Mouse (Mus musculus) liver, adult 2 months (tissue): ENCODE measurements around the gene Pgm2l1. TPM values are rescaled to one million over a fixed set of nuclear protein-coding genes. Genes with fewer than 3 reads are reported as not detected.

Experiments
- DNase-seq: peaks from one replicate; pipeline ENCODE4 v3.0.0-alpha.2; 2011; ENCODE audit warnings: low read depth, low spot score; ENCODE audit errors: extremely low read depth
- H3K27ac ChIP-seq: fragments of 200-500 bp; replicated peaks from 2 replicates; pipeline ENCODE4 v1.5.1; 2012; ENCODE audit warnings: low read depth, mild to moderate bottlenecking, control low read depth, inconsistent platforms, low read length; ENCODE audit not compliant: insufficient read depth
- H3K27me3 ChIP-seq: fragments of 200-500 bp; 2 replicates; pipeline ENCODE4 v1.6.1; 2012; ENCODE audit warnings: mild to moderate bottlenecking, moderate library complexity, low read length, inconsistent platforms; ENCODE audit not compliant: control insufficient read depth, insufficient read depth
- H3K36me3 ChIP-seq: fragments of 200-500 bp; 2 replicates; pipeline ENCODE4 v1.6.1; 2012; ENCODE audit warnings: low read length, inconsistent platforms; ENCODE audit not compliant: control insufficient read depth, insufficient read depth
- H3K4me1 ChIP-seq: fragments of 200-500 bp; 2 replicates; pipeline ENCODE4 v1.6.1; 2011; ENCODE audit warnings: low read length; ENCODE audit not compliant: control insufficient read depth, insufficient read depth
- H3K4me3 ChIP-seq: fragments of 200-500 bp; 2 replicates; pipeline ENCODE4 v1.5.1; 2011; ENCODE audit warnings: low read depth, mild to moderate bottlenecking, control low read depth, low read length, moderate library complexity; ENCODE audit not compliant: insufficient read depth
- H3K79me2 ChIP-seq: fragments of 200-500 bp; 2 replicates; pipeline ENCODE4 v1.6.1; 2012; ENCODE audit warnings: inconsistent platforms, mild to moderate bottlenecking, low read length, moderate library complexity; ENCODE audit not compliant: control insufficient read depth, insufficient read depth
- H3K9ac ChIP-seq: fragments of 200-500 bp; 2 replicates; pipeline ENCODE4 v1.6.1; 2012; ENCODE audit warnings: low read depth, mild to moderate bottlenecking, control low read depth, inconsistent platforms, low read length
- CTCF ChIP-seq: fragments of 200-500 bp; IDR thresholded peaks from 2 replicates; pipeline ENCODE4 v1.5.1; 2011; ENCODE audit warnings: low read depth, low read length, control low read depth
- POLR2A ChIP-seq: fragments of 200-500 bp; IDR thresholded peaks from 2 replicates; pipeline ENCODE4 v1.6.1; 2011; ENCODE audit warnings: low read length, control low read depth; ENCODE audit not compliant: insufficient read depth; ENCODE audit errors: extremely low read depth
- WGBS: fragments of 180-500 bp; shearing (Covaris S2); methylation state at CpG from one replicate; pipeline ENCODE4 v1.1.7; 2018; 5-methylcytosine and 5-hydroxymethylcytosine counted together
- polyA plus RNA-seq: library from polyadenylated mRNA; depleted of rRNA; stranded (reverse); fragments of >200 nt; gene quantifications from 2 replicates; pipeline ENCODE4 v1.2.3, GENCODE M21; 2012
- total RNA-seq: library from RNA; depleted of rRNA; stranded (reverse); fragments of >200 nt; gene quantifications from 2 replicates; pipeline ENCODE4 v1.2.3, GENCODE M21; 2014

The Pgm2l1 gene
- total and polyA plus RNA-seq, 2 experiments = 0.59 to 3.6 TPM

- Histone ChIP-seq H3K27me3 (0 out of 2 replicates have a peak, but pooled peaks cover 3% of the 10 kb centered on the region), H3K36me3 (no peaks in the 10 kb centered on the region), H3K27ac (no peak overlapping the region), H3K79me2 (no peaks in the 10 kb centered on the region), H3K9ac (no peak overlapping the region), H3K4me1 (no peaks in the 10 kb centered on the region), H3K4me3 (no peak overlapping the region)
- TF ChIP-seq CTCF = no peak
- TF ChIP-seq POLR2A = no peak
- 52% methylated on average over 6 of the region's 6 CpGs for WGBS
- DNase-seq = no peak
Measured at GRCm38 (mm10) chr7:100215116-100215732, 12.0 kb upstream of the Pgm2l1 start.

- 68% methylated on average over 10 of the region's 10 CpGs for WGBS
Measured at GRCm38 (mm10) chr7:100215976-100216375, 11.2 kb upstream of the Pgm2l1 start.

GRCm38 (mm10) chr7:100216601-100217565 lies 10.3 kb upstream of the Pgm2l1 start:
- DNase-seq = no peak
- no peak for TF ChIP-seq CTCF
- no peak for TF ChIP-seq POLR2A
- no peak overlapping the region for H3K27ac ChIP-seq
- H3K4me3 ChIP-seq = no peak overlapping the region
- 81% methylated on average over 9 of the region's 9 CpGs for WGBS
- no peaks in the 10 kb centered on the region for H3K4me1 ChIP-seq
- H3K79me2 ChIP-seq = no peaks in the 10 kb centered on the region
- H3K27me3 ChIP-seq = no peaks in the 10 kb centered on the region
- H3K36me3 ChIP-seq = no peaks in the 10 kb centered on the region
- no peak overlapping the region for H3K9ac ChIP-seq

More at GRCm38 (mm10) chr7:100215976-100216375, 11.2 kb upstream of the Pgm2l1 start:
- H3K36me3 ChIP-seq = no peaks in the 10 kb centered on the region
- H3K27me3 ChIP-seq = 0 out of 2 replicates have a peak, but pooled peaks cover 3% of the 10 kb centered on the region
- no peaks in the 10 kb centered on the region for H3K4me1 ChIP-seq
- no peak overlapping the region for H3K4me3 ChIP-seq
- H3K9ac ChIP-seq = no peak overlapping the region
- peak; percentile 8 for DNase-seq
- H3K27ac ChIP-seq = no peak overlapping the region
- TF ChIP-seq CTCF (no peak), POLR2A (no peak)
- H3K79me2 ChIP-seq = no peaks in the 10 kb centered on the region

- Histone ChIP-seq H3K79me2 (no peaks in the 10 kb centered on the region), H3K4me3 (peak overlapping the region; percentile 68), H3K27me3 (no peaks in the 10 kb centered on the region), H3K36me3 (no peaks in the 10 kb centered on the region), H3K9ac (peak overlapping the region; percentile 87), H3K27ac (peak overlapping the region; percentile 49), H3K4me1 (peaks cover 7% of the 10 kb centered on the region)
- WGBS = 10% methylated on average over 23 of the region's 23 CpGs
- DNase-seq = no peak
- no peak for TF ChIP-seq CTCF
- TF ChIP-seq POLR2A = no peak
Measured at GRCm38 (mm10) chr7:100227896-100228525, 817 bp downstream of the Pgm2l1 start.

GRCm38 (mm10) chr7:100228957-100229356 lies 1.8 kb downstream of the Pgm2l1 start:
- WGBS = 83% methylated on average over 3 of the region's 3 CpGs

More at GRCm38 (mm10) chr7:100228957-100229356, 1.8 kb downstream of the Pgm2l1 start:
- no peak overlapping the region for H3K4me3 ChIP-seq
- no peak for TF ChIP-seq POLR2A
- TF ChIP-seq CTCF = no peak
- H3K4me1 ChIP-seq = peaks cover 7% of the 10 kb centered on the region
- no peak for DNase-seq
- H3K27me3 ChIP-seq = no peaks in the 10 kb centered on the region
- no peak overlapping the region for H3K27ac ChIP-seq
- no peaks in the 10 kb centered on the region for H3K36me3 ChIP-seq
- no peak overlapping the region for H3K9ac ChIP-seq
- no peaks in the 10 kb centered on the region for H3K79me2 ChIP-seq
